Mouse (Mus musculus) midbrain, embryonic 11.5 days (tissue): ENCODE results near the gene Elk4. TPM values are rescaled to one million over a fixed set of nuclear protein-coding genes. Genes with fewer than 3 reads are reported as not detected.

Experiments
- ATAC-seq: fragments of 200-750 bp; cut with Nextera tagmentation; 2 replicates; pipeline ENCODE4 v1.8.0; 2017; ENCODE audit warnings: moderate TSS enrichment, moderate library complexity; ENCODE audit not compliant: low FRiP score
- DNase-seq: peaks from one replicate; pipeline ENCODE4 v3.0.0; 2015; ENCODE audit warnings: low spot score; ENCODE audit errors: missing footprints
- H3K27ac ChIP-seq: fragments of 300-500 bp; sonication (generic); 2 replicates; pipeline ENCODE4 v1.5.1; 2014; ENCODE audit warnings: low read depth, low read length
- H3K27me3 ChIP-seq: fragments of 300-500 bp; sonication (generic); 2 replicates; pipeline ENCODE4 v1.6.1; 2014; ENCODE audit warnings: mild to moderate bottlenecking, low read length, moderate library complexity, mixed read lengths; ENCODE audit not compliant: control insufficient read depth, insufficient read depth
- H3K36me3 ChIP-seq: fragments of 300-500 bp; sonication (generic); 2 replicates; pipeline ENCODE4 v1.6.1; 2014; ENCODE audit warnings: mild to moderate bottlenecking, low read length, moderate library complexity, mixed read lengths; ENCODE audit not compliant: control insufficient read depth, insufficient read depth
- H3K4me1 ChIP-seq: fragments of 300-500 bp; sonication (generic); 2 replicates; pipeline ENCODE4 v1.6.1; 2014; ENCODE audit warnings: low read length; ENCODE audit not compliant: control insufficient read depth, insufficient read depth
- H3K4me2 ChIP-seq: fragments of 300-500 bp; sonication (generic); 2 replicates; pipeline ENCODE4 v1.6.1; 2014; ENCODE audit warnings: mild to moderate bottlenecking, moderate library complexity
- H3K4me3 ChIP-seq: fragments of 300-500 bp; sonication (generic); 2 replicates; pipeline ENCODE4 v1.5.1; 2014; ENCODE audit warnings: low read depth, low read length
- H3K9ac ChIP-seq: fragments of 300-500 bp; sonication (generic); 2 replicates; pipeline ENCODE4 v1.6.1; 2014; ENCODE audit warnings: low read length
- H3K9me3 ChIP-seq: fragments of 300-500 bp; sonication (generic); 2 replicates; pipeline ENCODE4 v1.6.1; 2016; ENCODE audit warnings: low read length; ENCODE audit not compliant: control insufficient read depth
- WGBS: fragments of 180-500 bp; shearing (Covaris S2); extraction: QIAGEN DNeasy Blood & Tissue Kit; methylation state at CpG from one replicate; pipeline ENCODE4 v1.1.7; 2014; 5-methylcytosine and 5-hydroxymethylcytosine counted together
- polyA plus RNA-seq: library from polyadenylated mRNA; unstranded; fragments of >200 nt; fragmentation: Nextera tagmentation; extraction: Ambion mirVana; gene quantifications from 2 replicates; pipeline ENCODE4 v1.2.1, GENCODE M21; 2014

The Elk4 gene
- polyA plus RNA-seq, 1 experiment from 2014 or later: 17.2 TPM

- H3K27ac ChIP-seq: no peak overlapping the region
- no peaks in the 10 kb centered on the region for H3K27me3 ChIP-seq
- H3K9me3 ChIP-seq: no peaks in the 10 kb centered on the region
- peaks cover 52% of the 10 kb centered on the region for H3K4me1 ChIP-seq
- peaks cover 6% of the 10 kb centered on the region for H3K36me3 ChIP-seq
- no peak for ATAC-seq
- no peak overlapping the region for H3K4me2 ChIP-seq
- H3K9ac ChIP-seq: no peak overlapping the region
- 94% methylated on average over 5 of the region's 5 CpGs for WGBS
- DNase-seq: no peak
- no peak overlapping the region for H3K4me3 ChIP-seq
These were observed 30.5 kb upstream of the Elk4 start for GRCm38 (mm10) chr1:131976886-131977285.

GRCm38 (mm10) chr1:131980471-131980870, 26.9 kb upstream of the Elk4 start:
- 20% methylated on average over 2 of the region's 2 CpGs for WGBS
- no peak overlapping the region for H3K4me2 ChIP-seq
- H3K9me3 ChIP-seq: no peaks in the 10 kb centered on the region
- no peaks in the 10 kb centered on the region for H3K27me3 ChIP-seq
- H3K4me1 ChIP-seq: peaks cover 20% of the 10 kb centered on the region
- ATAC-seq: no peak
- no peak overlapping the region for H3K9ac ChIP-seq
- peak overlapping the region; percentile 23; the same call in 1 of the 2 replicates for H3K27ac ChIP-seq
- peaks cover 6% of the 10 kb centered on the region for H3K36me3 ChIP-seq
- H3K4me3 ChIP-seq: no peak overlapping the region
- no peak for DNase-seq

- Histone ChIP-seq H3K36me3 (peaks cover 6% of the 10 kb centered on the region), H3K9ac (no peak overlapping the region), H3K4me2 (no peak overlapping the region), H3K4me1 (peaks cover 9% of the 10 kb centered on the region), H3K27ac (no peak overlapping the region), H3K27me3 (no peaks in the 10 kb centered on the region), H3K4me3 (no peak overlapping the region), H3K9me3 (no peaks in the 10 kb centered on the region)
- ATAC-seq (peak; percentile 75), DNase-seq (peak; percentile 99)
- 46% methylated on average over 12 of the region's 12 CpGs for WGBS
These were observed 25.9 kb upstream of the Elk4 start for GRCm38 (mm10) chr1:131981378-131982013.

- Histone ChIP-seq H3K27me3 (no peaks in the 10 kb centered on the region), H3K9me3 (no peaks in the 10 kb centered on the region), H3K27ac (no peak overlapping the region), H3K4me3 (no peak overlapping the region), H3K36me3 (peaks cover 2% of the 10 kb centered on the region), H3K4me1 (peaks cover 5% of the 10 kb centered on the region; the same call in 1 of the 2 replicates), H3K9ac (no peak overlapping the region), H3K4me2 (no peak overlapping the region)
- ATAC-seq: peak; percentile 34; the same call in 1 of the 2 replicates
- DNase-seq: peak; percentile 98
- 15% methylated on average over 5 of the region's 5 CpGs for WGBS
These were observed 24.5 kb upstream of the Elk4 start for GRCm38 (mm10) chr1:131982907-131983306.

GRCm38 (mm10) chr1:131983806-131984205, 23.6 kb upstream of the Elk4 start:
- Histone ChIP-seq H3K9ac (no peak overlapping the region), H3K4me1 (peaks cover 5% of the 10 kb centered on the region; the same call in 1 of the 2 replicates), H3K4me3 (no peak overlapping the region), H3K27ac (no peak overlapping the region), H3K9me3 (no peaks in the 10 kb centered on the region), H3K4me2 (no peak overlapping the region), H3K27me3 (no peaks in the 10 kb centered on the region), H3K36me3 (no peaks in the 10 kb centered on the region)
- WGBS: 87% methylated on average over 2 of the region's 2 CpGs
- ATAC-seq: no peak
- DNase-seq: no peak

- 68% methylated on average over 15 of the region's 15 CpGs for WGBS
- H3K36me3 ChIP-seq: no peaks in the 10 kb centered on the region
- no peak overlapping the region for H3K4me3 ChIP-seq
- no peak overlapping the region for H3K4me2 ChIP-seq
- H3K9me3 ChIP-seq: no peaks in the 10 kb centered on the region
- ATAC-seq (no peak), DNase-seq (no peak)
- H3K27ac ChIP-seq: no peak overlapping the region
- no peak overlapping the region for H3K9ac ChIP-seq
- H3K27me3 ChIP-seq: no peaks in the 10 kb centered on the region
- H3K4me1 ChIP-seq: no peaks in the 10 kb centered on the region
These were observed 20.0 kb upstream of the Elk4 start for GRCm38 (mm10) chr1:131987432-131987831.

- Histone ChIP-seq H3K27me3 (no peaks in the 10 kb centered on the region), H3K9me3 (no peaks in the 10 kb centered on the region), H3K4me1 (no peaks in the 10 kb centered on the region), H3K36me3 (no peaks in the 10 kb centered on the region), H3K4me2 (no peak overlapping the region), H3K4me3 (no peak overlapping the region), H3K9ac (no peak overlapping the region), H3K27ac (no peak overlapping the region)
- 80% methylated on average over 4 of the region's 4 CpGs for WGBS
- ATAC-seq (no peak), DNase-seq (no peak)
These were observed 17.9 kb upstream of the Elk4 start for GRCm38 (mm10) chr1:131989476-131989875.

- 90% methylated on average over 9 of the region's 9 CpGs for WGBS
- Histone ChIP-seq H3K27ac (no peak overlapping the region), H3K4me1 (no peaks in the 10 kb centered on the region), H3K9ac (no peak overlapping the region), H3K9me3 (no peaks in the 10 kb centered on the region), H3K36me3 (no peaks in the 10 kb centered on the region), H3K27me3 (no peaks in the 10 kb centered on the region), H3K4me2 (no peak overlapping the region), H3K4me3 (no peak overlapping the region)
- ATAC-seq (no peak), DNase-seq (no peak)
These were observed 17.2 kb upstream of the Elk4 start for GRCm38 (mm10) chr1:131990083-131990760.

- Histone ChIP-seq H3K4me3 (no peak overlapping the region), H3K27me3 (no peaks in the 10 kb centered on the region), H3K27ac (no peak overlapping the region), H3K9me3 (no peaks in the 10 kb centered on the region), H3K4me1 (no peaks in the 10 kb centered on the region), H3K9ac (no peak overlapping the region), H3K36me3 (no peaks in the 10 kb centered on the region), H3K4me2 (no peak overlapping the region)
- 84% methylated on average over 7 of the region's 7 CpGs for WGBS
- DNase-seq: no peak
- ATAC-seq: no peak
These were observed 14.8 kb upstream of the Elk4 start for GRCm38 (mm10) chr1:131992561-131993001.
